Mouse (Mus musculus) erythroblast, embryonic 14.5 days (primary cell): ENCODE measurements around the gene Emp1. TPM values are rescaled to one million over a fixed set of nuclear protein-coding genes. Genes with fewer than 3 reads are reported as not detected.

Experiments
- H3K27me3 ChIP-seq: 2 replicates; pipeline ENCODE4 v1.6.1; 2012; ENCODE audit warnings: inconsistent platforms; ENCODE audit not compliant: control insufficient read depth
- H3K36me3 ChIP-seq: 2 replicates; pipeline ENCODE4 v1.6.1; 2012; ENCODE audit warnings: mild to moderate bottlenecking, inconsistent platforms; ENCODE audit not compliant: control insufficient read depth
- H3K4me1 ChIP-seq: 2 replicates; pipeline ENCODE4 v1.6.1; 2012; ENCODE audit warnings: inconsistent platforms; ENCODE audit not compliant: control insufficient read depth
- H3K4me3 ChIP-seq: replicated peaks from 2 replicates; pipeline ENCODE3; 2012; ENCODE audit warnings: moderate library complexity, mild to moderate bottlenecking, inconsistent platforms
- H3K9me3 ChIP-seq: 2 replicates; pipeline ENCODE4 v1.6.1; 2012; ENCODE audit warnings: low read length, inconsistent platforms, mixed read lengths; ENCODE audit not compliant: control insufficient read depth
- GATA1 ChIP-seq: IDR thresholded peaks from 2 replicates; pipeline ENCODE4 v1.6.1; 2012; ENCODE audit warnings: low read length, inconsistent platforms, mixed read lengths
- TAL1 ChIP-seq: IDR thresholded peaks from 3 replicates; pipeline ENCODE4 v1.6.1; 2012; ENCODE audit warnings: low read length, inconsistent platforms, mixed read lengths
- polyA plus RNA-seq: library from polyadenylated mRNA; stranded (reverse); fragments of >175 nt; gene quantifications from 2 replicates; pipeline ENCODE4 v1.2.3, GENCODE M21; 2012

Emp1 gene
- polyA plus RNA-seq, 1 experiment, result not detected

DNA sequence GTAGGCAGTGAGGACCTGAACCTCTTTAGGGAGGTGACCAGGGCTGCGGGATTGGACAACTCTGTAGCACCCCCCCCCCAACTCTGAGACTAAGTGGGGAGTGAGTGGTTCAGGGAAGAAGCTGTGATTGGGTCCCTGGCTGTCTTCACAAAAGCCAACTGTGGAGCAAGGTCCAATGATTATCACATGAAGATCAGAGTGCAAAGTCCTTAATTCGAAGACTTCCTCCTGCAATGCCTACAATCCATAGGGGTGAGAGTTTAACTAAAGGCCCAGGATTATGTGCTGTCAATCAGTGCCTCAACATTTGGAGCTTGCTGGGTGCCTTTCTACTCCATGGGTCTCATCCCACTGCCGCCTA is 267 bp upstream of the Emp1 start:
- H3K36me3 ChIP-seq, result no peaks in the 10 kb centered on the region
- no peak overlapping the region for H3K4me3 ChIP-seq
- TF ChIP-seq TAL1 (no peak), GATA1 (no peak)
- no peaks in the 10 kb centered on the region for H3K9me3 ChIP-seq
- peaks cover 12% of the 10 kb centered on the region for H3K27me3 ChIP-seq
- H3K4me1 ChIP-seq, result no peaks in the 10 kb centered on the region

DNA sequence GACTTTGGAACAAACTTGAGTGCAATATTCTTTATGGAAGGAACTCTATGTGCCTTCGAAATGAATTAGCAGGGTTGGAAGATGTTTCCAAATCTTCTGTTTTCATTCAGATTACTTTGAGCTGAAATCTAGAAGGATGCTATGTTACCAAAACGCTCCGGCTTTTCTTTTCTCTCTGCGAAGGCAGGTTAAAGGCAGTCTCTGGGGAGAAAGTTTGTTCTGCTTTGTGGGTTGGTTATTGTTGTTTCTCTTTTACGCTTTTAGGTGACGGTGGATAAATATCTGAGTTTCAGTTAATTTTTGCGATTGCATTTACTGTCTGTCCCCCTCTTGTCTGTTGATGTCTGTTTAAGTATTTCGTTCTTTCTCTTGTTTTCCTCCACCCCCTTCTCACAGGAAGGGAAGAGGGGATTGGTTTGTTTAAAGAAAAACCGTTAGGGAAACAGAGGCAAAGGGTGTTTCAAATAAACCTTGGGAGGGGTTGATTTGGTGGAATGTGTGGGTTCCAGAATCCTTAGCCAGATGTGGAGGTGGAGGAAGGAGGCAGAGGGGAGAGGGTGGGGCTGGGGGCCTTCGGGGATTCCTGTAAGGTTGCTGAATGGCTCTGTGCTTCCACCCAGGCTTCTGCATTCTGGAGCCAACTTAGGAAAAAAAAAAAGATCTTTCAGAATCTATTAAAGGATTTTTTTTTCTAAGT is 1.1 kb downstream of the Emp1 start:
- Histone ChIP-seq H3K36me3 (no peaks in the 10 kb centered on the region), H3K4me3 (no peak overlapping the region), H3K4me1 (no peaks in the 10 kb centered on the region), H3K9me3 (no peaks in the 10 kb centered on the region), H3K27me3 (peaks cover 12% of the 10 kb centered on the region)
- no peak for TF ChIP-seq TAL1
- TF ChIP-seq GATA1, result no peak

DNA sequence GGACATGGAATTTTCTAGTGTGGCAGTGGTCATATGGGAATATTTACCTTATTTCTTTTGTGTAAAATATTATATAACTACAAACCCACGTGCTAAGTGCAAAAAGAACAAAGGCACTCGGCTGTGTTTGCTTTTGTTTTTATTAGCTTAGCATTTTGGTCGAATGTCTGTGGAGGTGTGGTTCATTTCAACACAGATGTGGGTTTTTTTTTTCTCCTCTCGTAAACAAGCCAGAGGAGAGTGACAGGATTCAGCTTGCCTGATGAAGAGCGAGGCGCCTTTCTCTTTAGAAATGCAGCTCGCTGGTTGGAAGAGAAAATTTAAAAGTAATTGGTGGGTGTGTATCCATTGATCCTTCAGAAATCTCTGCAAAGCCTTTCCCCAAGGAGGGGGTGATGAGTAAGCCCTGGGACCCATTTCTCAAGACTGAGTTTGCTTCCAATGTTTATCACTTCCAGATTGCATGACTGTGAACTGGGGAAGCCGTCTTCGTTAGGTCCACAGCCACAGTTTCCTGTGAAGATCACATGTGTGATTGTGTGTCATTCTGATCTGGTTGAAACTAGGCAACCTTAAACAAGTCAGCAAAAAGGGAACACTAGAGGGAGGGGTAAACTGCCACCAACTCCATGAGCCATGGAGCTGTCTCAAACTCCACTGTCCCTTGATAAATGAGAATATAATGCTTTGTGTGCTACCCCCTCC is 1.8 kb downstream of the Emp1 start:
- TF ChIP-seq TAL1, result no peak
- H3K9me3 ChIP-seq, result no peaks in the 10 kb centered on the region
- no peaks in the 10 kb centered on the region for H3K36me3 ChIP-seq
- no peak overlapping the region for H3K4me3 ChIP-seq
- peaks cover 12% of the 10 kb centered on the region for H3K27me3 ChIP-seq
- no peaks in the 10 kb centered on the region for H3K4me1 ChIP-seq

DNA sequence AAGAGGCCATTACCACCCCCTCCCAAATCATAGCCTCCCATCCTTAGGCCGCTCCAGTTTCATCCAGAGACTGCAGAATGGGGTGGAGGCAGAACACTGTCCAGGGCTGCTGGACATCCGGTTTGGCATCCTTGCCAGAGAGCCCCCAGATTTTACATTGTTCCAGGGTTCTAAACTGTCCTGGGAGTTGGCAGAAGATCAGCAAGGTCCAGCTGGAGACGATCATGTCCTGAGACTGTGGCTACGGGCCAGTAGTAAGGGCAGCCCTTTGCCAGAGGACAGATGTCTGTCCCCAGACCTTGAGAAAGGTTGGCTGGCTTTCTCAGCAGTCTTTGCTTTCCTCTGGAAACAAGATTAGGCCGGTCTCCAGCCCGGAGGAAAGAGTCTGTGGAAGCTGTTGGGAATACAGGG is 2.6 kb downstream of the Emp1 start:
- Histone ChIP-seq H3K4me3 (no peak overlapping the region), H3K36me3 (no peaks in the 10 kb centered on the region), H3K4me1 (no peaks in the 10 kb centered on the region), H3K9me3 (no peaks in the 10 kb centered on the region), H3K27me3 (peaks cover 12% of the 10 kb centered on the region)
- TF ChIP-seq GATA1 (no peak), TAL1 (no peak)

DNA sequence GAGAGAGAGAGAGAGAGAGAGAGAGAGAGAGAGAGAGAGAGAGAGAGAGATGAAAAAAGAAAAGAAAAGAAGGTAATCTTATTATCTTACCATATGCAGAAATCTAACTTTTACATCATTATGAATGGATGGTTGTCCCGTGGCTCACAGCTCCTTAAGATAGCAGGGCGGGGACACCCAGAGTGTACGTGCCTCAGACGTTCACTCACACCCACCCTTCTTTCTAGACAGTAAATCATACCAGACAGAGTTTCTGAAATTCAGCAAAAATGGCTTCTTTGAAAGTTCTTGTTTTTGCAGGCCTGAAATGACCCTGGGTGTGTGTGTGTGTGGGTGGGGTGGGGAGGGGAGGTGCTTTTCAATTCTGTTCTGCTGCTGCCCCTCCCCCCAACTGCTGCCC is 3.3 kb downstream of the Emp1 start:
- H3K4me3 ChIP-seq, result no peak overlapping the region
- no peaks in the 10 kb centered on the region for H3K36me3 ChIP-seq
- TF ChIP-seq TAL1 (no peak), GATA1 (no peak)
- H3K9me3 ChIP-seq, result no peaks in the 10 kb centered on the region
- no peaks in the 10 kb centered on the region for H3K4me1 ChIP-seq
- H3K27me3 ChIP-seq, result peaks cover 12% of the 10 kb centered on the region

DNA sequence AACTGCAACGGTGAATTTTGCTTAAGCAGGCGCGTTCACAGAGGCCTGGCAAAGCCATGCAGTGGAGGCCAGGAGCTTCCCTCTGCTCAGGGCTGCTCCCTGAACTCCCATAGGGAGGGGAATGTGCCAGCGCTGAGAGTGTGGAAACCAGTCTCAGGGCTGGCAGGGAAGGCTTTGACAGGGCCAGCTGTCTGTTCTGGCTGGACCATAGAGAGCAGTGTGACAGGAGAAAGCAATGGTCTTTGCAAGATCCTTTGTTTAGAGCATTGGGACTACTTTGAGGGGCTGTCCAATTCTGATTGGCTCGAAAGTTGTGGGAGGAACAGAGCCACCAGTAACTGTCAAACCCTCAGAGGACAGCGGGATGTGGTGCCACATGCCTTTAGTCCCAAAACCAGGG is 5.9 kb downstream of the Emp1 start:
- Histone ChIP-seq H3K9me3 (no peaks in the 10 kb centered on the region), H3K36me3 (no peaks in the 10 kb centered on the region), H3K4me3 (no peak overlapping the region), H3K4me1 (no peaks in the 10 kb centered on the region), H3K27me3 (peaks cover 4% of the 10 kb centered on the region)
- TF ChIP-seq GATA1 (no peak), TAL1 (no peak)

DNA sequence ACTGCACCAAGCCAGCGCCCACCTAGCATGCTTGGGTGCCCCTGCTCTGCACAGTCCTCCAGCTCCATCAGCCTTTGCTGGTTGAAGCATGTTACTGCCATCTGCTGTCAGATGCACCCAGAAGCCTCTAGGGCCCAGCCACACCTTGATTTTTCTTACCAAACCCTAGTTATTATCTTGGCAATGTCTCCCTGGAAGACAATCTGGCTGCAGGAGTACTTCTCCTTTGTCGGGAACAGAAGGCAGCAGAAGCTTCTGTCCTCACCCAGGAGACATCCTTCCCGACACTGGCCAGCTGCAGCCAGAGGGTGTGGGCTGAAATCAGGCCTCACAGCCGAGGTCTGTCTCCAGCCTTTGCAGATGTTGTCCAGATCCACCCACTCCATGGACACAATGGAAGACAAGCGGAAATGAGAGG is 7.2 kb downstream of the Emp1 start:
- no peak overlapping the region for H3K4me3 ChIP-seq
- H3K36me3 ChIP-seq, result no peaks in the 10 kb centered on the region
- no peaks in the 10 kb centered on the region for H3K9me3 ChIP-seq
- no peak for TF ChIP-seq GATA1
- TF ChIP-seq TAL1, result no peak
- H3K27me3 ChIP-seq, result no peaks in the 10 kb centered on the region
- H3K4me1 ChIP-seq, result no peaks in the 10 kb centered on the region

DNA sequence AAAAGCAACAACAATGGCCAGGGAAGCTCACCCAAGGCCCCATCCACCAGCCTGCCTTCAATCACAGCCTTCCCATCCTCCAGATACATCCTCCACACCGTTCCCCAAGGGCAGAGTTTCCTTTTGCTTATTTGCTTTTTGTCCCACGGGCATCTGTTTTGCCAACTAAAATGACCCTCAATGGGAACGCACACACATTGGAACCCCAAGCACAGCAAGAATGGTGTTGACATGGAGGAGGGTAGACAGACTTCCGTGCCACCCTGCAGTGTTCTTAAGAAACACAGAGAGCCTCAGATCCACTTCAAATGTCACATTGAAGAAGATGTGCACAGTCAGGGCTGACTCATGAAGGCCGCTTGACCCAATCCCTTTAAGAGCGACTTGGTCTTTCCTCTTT is 8.6 kb downstream of the Emp1 start:
- Histone ChIP-seq H3K36me3 (no peaks in the 10 kb centered on the region), H3K9me3 (no peaks in the 10 kb centered on the region), H3K4me1 (no peaks in the 10 kb centered on the region), H3K4me3 (no peak overlapping the region), H3K27me3 (no peaks in the 10 kb centered on the region)
- TF ChIP-seq TAL1 (no peak), GATA1 (no peak)

DNA sequence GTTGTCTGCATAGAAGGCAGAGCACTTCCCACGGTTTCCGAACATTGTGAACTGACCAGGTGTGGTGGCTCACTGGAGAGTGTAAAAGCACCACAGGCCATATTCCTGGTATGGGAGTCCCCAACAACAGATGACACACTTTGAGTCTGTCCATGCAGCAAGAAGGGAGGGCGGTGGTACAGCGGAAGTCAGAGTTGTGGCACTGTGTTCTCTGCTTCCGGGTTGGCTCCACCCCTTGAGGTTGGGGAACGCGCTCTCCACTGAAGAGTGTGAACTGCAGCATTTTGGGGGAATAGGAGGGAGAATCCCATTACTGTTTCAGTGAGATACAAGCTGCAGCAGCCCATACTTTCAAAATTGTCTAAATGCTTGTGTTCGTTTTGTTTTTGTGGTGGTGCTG is 11.0 kb downstream of the Emp1 start:
- no peaks in the 10 kb centered on the region for H3K9me3 ChIP-seq
- H3K4me3 ChIP-seq, result no peak overlapping the region
- H3K36me3 ChIP-seq, result no peaks in the 10 kb centered on the region
- H3K27me3 ChIP-seq, result peaks cover 3% of the 10 kb centered on the region; the same call in 1 of the 2 replicates
- TF ChIP-seq TAL1 (no peak), GATA1 (no peak)
- H3K4me1 ChIP-seq, result no peaks in the 10 kb centered on the region; the same call in 1 of the 2 replicates
